Mouse (Mus musculus) testis, adult 2 months (tissue): ENCODE measurements at regions not wholly inside any gene's neighbourhood (a gene's known extent, or its start where the extent isn't known, plus 50 kb on each side); places are given as distances from the start of the nearest gene placed in this dataset.

Source experiments
- CTCF ChIP-seq: fragments of 200-500 bp; IDR thresholded peaks from 2 replicates; pipeline ENCODE4 v1.5.1; 2012; ENCODE audit warnings: low read depth, mild to moderate bottlenecking, inconsistent platforms, low read length, moderate library complexity; ENCODE audit not compliant: control insufficient read depth, insufficient read depth, insufficient replicate concordance
- POLR2A ChIP-seq: fragments of 200-500 bp; IDR thresholded peaks from 2 replicates; pipeline ENCODE4 v1.6.1; 2012; ENCODE audit warnings: low read depth, mild to moderate bottlenecking, inconsistent platforms, low read length, moderate library complexity; ENCODE audit not compliant: control insufficient read depth

GRCm38 (mm10) chr1:41933777-41934176 is 761.8 kb upstream of the Pou3f3 start:
- TF ChIP-seq CTCF (no peak), POLR2A (no peak)
